Mouse (Mus musculus): ENCODE data around the gene Sorbs1.

The Sorbs1 gene

DNA sequence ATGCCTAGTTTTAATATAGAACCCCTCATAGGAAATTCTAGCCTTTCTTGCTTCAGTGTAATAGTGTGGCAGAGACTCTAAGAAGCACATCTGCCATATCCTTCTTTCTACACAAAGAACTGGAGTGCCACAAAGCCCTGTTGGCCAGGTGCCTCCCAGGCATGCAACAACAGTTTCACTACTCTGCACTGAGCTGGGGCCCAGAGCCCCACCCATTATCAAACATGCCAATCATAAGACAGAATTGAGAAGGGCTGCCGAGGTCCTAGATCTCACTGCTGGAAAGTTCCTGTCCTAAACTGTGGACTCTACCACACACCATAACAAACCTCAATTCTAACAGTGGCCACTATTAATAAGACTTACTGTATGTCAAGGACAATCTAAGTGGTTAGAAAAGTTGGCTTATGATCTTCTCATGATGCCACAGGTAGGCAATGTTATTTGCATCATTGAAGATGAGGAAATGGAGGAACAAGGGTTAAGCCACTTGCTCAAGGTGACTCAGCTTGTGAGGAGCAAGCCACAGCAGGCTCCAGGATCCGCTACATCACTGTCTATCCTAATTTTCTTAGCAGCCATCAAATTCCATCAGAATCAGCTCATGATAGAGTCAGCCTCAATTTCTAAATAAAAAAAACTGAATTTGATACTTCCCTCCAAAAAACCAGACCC, 257.1 kb downstream of the Sorbs1 start:
- no peak for DNase-seq (ENCODE audit: low spot score)

GRCm38 (mm10) chr19:40255561-40255960, 258.0 kb downstream of the Sorbs1 start:
- DNase-seq (ENCODE audit: low spot score): no peak

- DNase-seq (ENCODE audit: low spot score): no peak
Observed at GRCm38 (mm10) chr19:40254741-40255140, 258.8 kb downstream of the Sorbs1 start.

- peak; percentile 61 for DNase-seq (ENCODE audit: low spot score)
Observed at GRCm38 (mm10) chr19:40253768-40254167, 259.8 kb downstream of the Sorbs1 start.

GRCm38 (mm10) chr19:40251115-40251514, 262.5 kb downstream of the Sorbs1 start:
- DNase-seq (ENCODE audit: low spot score): no peak

GRCm38 (mm10) chr19:40249352-40249751, 264.2 kb downstream of the Sorbs1 start:
- DNase-seq (ENCODE audit: low spot score): no peak

DNA sequence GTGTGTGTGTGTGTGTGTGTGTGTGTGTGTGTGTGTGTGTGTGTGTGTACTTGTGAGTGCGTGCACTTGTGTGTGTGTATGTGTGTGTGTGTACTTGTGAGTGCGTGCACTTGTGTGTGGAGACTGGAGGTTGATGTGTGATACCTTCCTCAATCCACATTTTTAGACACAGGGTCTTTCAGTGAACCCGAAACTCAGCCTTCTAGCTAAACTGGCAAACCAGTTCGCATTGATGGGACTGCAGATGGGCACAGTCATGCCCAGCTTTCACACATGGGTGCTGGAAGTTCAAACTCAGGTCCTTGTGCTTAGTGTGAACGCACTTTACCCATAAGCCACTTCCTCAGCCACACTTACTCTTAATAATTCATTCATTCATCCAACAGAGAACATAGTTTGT, 265.1 kb downstream of the Sorbs1 start:
- no peak for DNase-seq (ENCODE audit: low spot score)

GRCm38 (mm10) chr19:40247268-40247666, 266.3 kb downstream of the Sorbs1 start:
- DNase-seq (ENCODE audit: low spot score): peak; percentile 53

DNA sequence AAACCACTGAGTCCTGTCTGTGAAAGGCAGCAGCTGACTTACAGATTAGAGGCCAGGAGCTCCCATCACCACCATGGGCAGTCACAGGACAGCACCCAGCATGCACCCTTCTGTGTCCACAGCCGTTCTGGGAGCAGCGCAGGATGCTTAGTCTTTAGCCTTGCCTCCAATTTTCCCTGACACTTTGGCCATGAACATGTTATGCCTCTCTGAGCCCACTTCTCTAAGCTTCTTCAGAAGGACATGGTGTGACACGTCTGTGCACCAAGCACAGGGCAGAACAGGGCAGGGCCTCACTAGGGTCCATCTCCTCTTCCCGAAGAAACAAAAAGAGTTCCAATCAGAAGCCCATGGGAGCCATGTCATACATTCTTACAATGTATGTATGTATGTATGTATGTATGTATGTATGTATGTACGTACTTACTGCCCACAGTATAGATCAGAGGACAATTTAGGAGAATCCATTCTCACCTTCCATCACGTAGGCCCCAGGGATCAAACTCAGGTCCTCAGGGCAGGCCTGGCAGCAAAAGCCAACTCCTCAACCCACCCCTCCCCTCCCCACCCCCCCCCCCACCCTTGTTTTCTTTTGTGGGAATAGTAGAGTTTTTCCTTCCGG, 266.8 kb downstream of the Sorbs1 start:
- no peak for DNase-seq (ENCODE audit: low spot score)
